Mouse (Mus musculus): Measurements from ENCODE around the gene Igbp1.

Igbp1 gene

GRCm38 (mm10) chrX:100494068-100494978 lies at the start of gene Igbp1:
Gene Igbp1, plus strand, starts transcription at chrX:100494291.
- DNase-seq (ENCODE audit: low spot score), result peak; percentile 69

- no peak for DNase-seq (ENCODE audit: low spot score)
Observed at GRCm38 (mm10) chrX:100468047-100468446, 26.0 kb upstream of the Igbp1 start.

GRCm38 (mm10) chrX:100470126-100470525 lies 24.0 kb upstream of the Igbp1 start:
- no peak for DNase-seq (ENCODE audit: low spot score)

- no peak for DNase-seq (ENCODE audit: low spot score)
Observed at GRCm38 (mm10) chrX:100471491-100471890, 22.6 kb upstream of the Igbp1 start.

GRCm38 (mm10) chrX:100475569-100476223 lies 18.4 kb upstream of the Igbp1 start:
- no peak for DNase-seq (ENCODE audit: low spot score)

GRCm38 (mm10) chrX:100480317-100480716 lies 13.8 kb upstream of the Igbp1 start:
- peak; percentile 57 for DNase-seq (ENCODE audit: low spot score)

- DNase-seq (ENCODE audit: low spot score), result no peak
Observed at GRCm38 (mm10) chrX:100493500-100494067, 507 bp upstream of the Igbp1 start.

- no peak for DNase-seq (ENCODE audit: low spot score)
Observed at GRCm38 (mm10) chrX:100504175-100504851, 10.2 kb downstream of the Igbp1 start.

GRCm38 (mm10) chrX:100508164-100508563 lies 14.1 kb downstream of the Igbp1 start:
- no peak for DNase-seq (ENCODE audit: low spot score)

GRCm38 (mm10) chrX:100509921-100510320 lies 15.8 kb downstream of the Igbp1 start:
- no peak for DNase-seq (ENCODE audit: low spot score)

- DNase-seq (ENCODE audit: low spot score), result no peak
Observed at GRCm38 (mm10) chrX:100516683-100517082, 22.6 kb downstream of the Igbp1 start.

- no peak for DNase-seq (ENCODE audit: low spot score)
Observed at GRCm38 (mm10) chrX:100517626-100518025, 23.5 kb downstream of the Igbp1 start.

GRCm38 (mm10) chrX:100518532-100518931 lies 24.4 kb downstream of the Igbp1 start:
- DNase-seq (ENCODE audit: low spot score), result no peak

- no peak for DNase-seq (ENCODE audit: low spot score)
Observed at GRCm38 (mm10) chrX:100524471-100524870, 30.4 kb downstream of the Igbp1 start, which contains the start of gene Dgat2l6. Gene Dgat2l6, plus strand, starts transcription at chrX:100524838.

- no peak for DNase-seq (ENCODE audit: low spot score)
Observed at GRCm38 (mm10) chrX:100556026-100556425, 61.9 kb downstream of the Igbp1 start.

GRCm38 (mm10) chrX:100565696-100566095 lies 71.6 kb downstream of the Igbp1 start:
- DNase-seq (ENCODE audit: low spot score), result no peak
